Mouse (Mus musculus) stomach, embryonic 14.5 days (tissue): ENCODE results near the gene Pex19. TPM values are rescaled to one million over a fixed set of nuclear protein-coding genes. Genes with fewer than 3 reads are reported as not detected.

ENCODE experiments used
- ATAC-seq: fragments of 200-750 bp; cut with Nextera tagmentation; 2 replicates; pipeline ENCODE4 v1.8.0; 2017; ENCODE audit warnings: low read depth, moderate TSS enrichment; ENCODE audit not compliant: insufficient number of reproducible peaks, insufficient read depth, low FRiP score
- H3K27ac ChIP-seq: fragments of 300-500 bp; sonication (generic); 2 replicates; pipeline ENCODE4 v1.5.1; 2014; ENCODE audit warnings: mild to moderate bottlenecking, low read length, moderate library complexity, mixed read lengths
- H3K27me3 ChIP-seq: fragments of 300-500 bp; sonication (generic); 2 replicates; pipeline ENCODE4 v1.6.1; 2014; ENCODE audit warnings: low read length, control low read depth, mixed read lengths; ENCODE audit not compliant: control insufficient read depth, insufficient read depth
- H3K36me3 ChIP-seq: fragments of 300-500 bp; sonication (generic); 2 replicates; pipeline ENCODE4 v1.6.1; 2014; ENCODE audit warnings: mild to moderate bottlenecking, control low read depth, low read length, moderate library complexity, mixed read lengths; ENCODE audit not compliant: control insufficient read depth, insufficient read depth
- H3K4me1 ChIP-seq: fragments of 300-500 bp; sonication (generic); 2 replicates; pipeline ENCODE4 v1.6.1; 2014; ENCODE audit warnings: low read length, control low read depth, mixed read lengths; ENCODE audit not compliant: control insufficient read depth, insufficient read depth
- H3K4me2 ChIP-seq: fragments of 300-500 bp; sonication (generic); replicated peaks from 2 replicates; pipeline ENCODE4 v1.6.1; 2014; ENCODE audit warnings: low read depth, low read length, control low read depth
- H3K4me3 ChIP-seq: fragments of 300-500 bp; sonication (generic); 2 replicates; pipeline ENCODE4 v1.5.1; 2014; ENCODE audit warnings: low read depth, low read length, control low read depth
- H3K9ac ChIP-seq: fragments of 300-500 bp; sonication (generic); replicated peaks from 2 replicates; pipeline ENCODE4 v1.6.1; 2014; ENCODE audit warnings: low read depth, mild to moderate bottlenecking, control low read depth, low read length, moderate library complexity, mixed read lengths
- H3K9me3 ChIP-seq: fragments of 300-500 bp; sonication (generic); 2 replicates; pipeline ENCODE4 v1.6.1; 2016; ENCODE audit warnings: low read depth, low read length, control low read depth; ENCODE audit not compliant: control insufficient read depth
- WGBS: fragments of 180-500 bp; shearing (Covaris S2); extraction: QIAGEN DNeasy Blood & Tissue Kit; methylation state at CpG from one replicate; pipeline ENCODE4 v1.1.7; 2014; 5-methylcytosine and 5-hydroxymethylcytosine counted together
- polyA plus RNA-seq: library from polyadenylated mRNA; unstranded; fragments of >200 nt; fragmentation: Nextera tagmentation; extraction: Ambion mirVana; gene quantifications from 2 replicates; pipeline ENCODE4 v1.2.1, GENCODE M21; 2014

Pex19 gene
- polyA plus RNA-seq, 1 experiment from 2014 or later, result 125 TPM

DNA sequence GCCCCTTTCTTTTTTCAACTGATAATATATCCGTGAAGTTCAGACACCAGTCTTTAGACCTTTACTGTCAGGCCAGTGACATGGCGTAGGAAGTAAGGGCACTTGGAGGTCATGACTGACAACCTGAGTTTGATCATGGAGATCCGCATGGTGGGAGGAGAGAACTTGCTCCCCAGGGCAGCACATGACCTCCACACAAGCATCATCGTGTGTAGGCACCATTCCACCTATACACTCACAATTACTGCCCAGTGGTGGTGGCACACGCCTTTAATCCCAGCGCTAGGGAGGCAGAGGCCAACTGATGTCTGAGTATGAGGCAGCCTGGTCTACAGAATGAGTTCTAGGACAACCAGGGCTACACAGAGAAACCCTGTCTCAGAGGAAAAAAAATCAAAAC lies 2.0 kb upstream of the Pex19 start:
- H3K27ac ChIP-seq, result no peak overlapping the region
- no peaks in the 10 kb centered on the region for H3K9me3 ChIP-seq
- no peak for ATAC-seq
- H3K27me3 ChIP-seq, result no peaks in the 10 kb centered on the region
- no peak overlapping the region for H3K4me3 ChIP-seq
- no peak overlapping the region for H3K9ac ChIP-seq
- WGBS, result 79% methylated on average over 6 of the region's 6 CpGs
- H3K36me3 ChIP-seq, result peaks cover 45% of the 10 kb centered on the region
- no peak overlapping the region for H3K4me2 ChIP-seq
- peaks cover 5% of the 10 kb centered on the region for H3K4me1 ChIP-seq

DNA sequence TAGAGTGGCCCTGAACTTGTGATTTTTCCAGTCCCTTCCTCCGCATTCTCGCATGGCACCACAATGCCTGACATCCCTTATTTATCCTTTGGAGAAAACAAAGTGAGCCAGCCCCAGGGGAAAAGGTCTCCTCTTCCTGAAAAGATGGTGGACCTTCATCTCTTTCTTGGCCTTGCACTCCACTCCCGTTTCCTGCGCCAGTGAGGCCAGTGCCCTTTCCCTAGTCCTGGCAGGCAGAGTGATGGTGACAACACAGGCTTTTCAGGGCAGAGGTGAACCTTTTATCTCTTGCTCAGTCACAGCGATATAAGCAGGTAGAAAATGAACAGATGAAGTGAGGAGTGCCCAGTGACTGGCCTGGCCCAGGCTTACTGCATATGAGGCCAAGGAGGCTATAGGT lies 932 bp downstream of the Pex19 start:
- Histone ChIP-seq H3K4me2 (peak overlapping the region; percentile 76), H3K4me1 (peaks cover 5% of the 10 kb centered on the region), H3K27ac (no peak overlapping the region), H3K36me3 (peaks cover 29% of the 10 kb centered on the region), H3K9me3 (no peaks in the 10 kb centered on the region), H3K4me3 (peak overlapping the region; percentile 89), H3K27me3 (no peaks in the 10 kb centered on the region), H3K9ac (peak overlapping the region; percentile 67)
- 24% methylated on average over 5 of the region's 5 CpGs for WGBS
- ATAC-seq, result no peak

DNA sequence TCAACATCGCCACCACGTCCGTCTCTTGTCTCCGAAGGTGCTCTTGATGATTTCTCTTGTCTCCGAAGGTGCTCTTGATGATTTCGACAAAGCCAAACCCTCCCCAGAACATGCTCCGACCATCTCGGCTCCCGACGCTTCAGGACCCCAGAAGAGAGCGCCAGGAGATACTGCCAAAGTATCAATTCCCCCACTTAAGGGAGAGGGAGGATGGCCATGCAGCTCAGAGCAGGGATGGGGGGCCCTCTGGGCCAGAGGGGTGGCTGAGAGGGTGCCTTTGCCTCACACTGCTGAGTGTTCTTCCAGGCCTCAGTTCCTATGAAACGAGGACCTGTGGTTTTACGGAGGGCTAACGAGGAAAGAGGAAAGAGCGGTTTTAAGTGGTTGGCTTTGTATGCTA lies 2.0 kb downstream of the Pex19 start:
- Histone ChIP-seq H3K36me3 (peaks cover 30% of the 10 kb centered on the region), H3K27me3 (no peaks in the 10 kb centered on the region), H3K4me2 (no peak overlapping the region), H3K9me3 (no peaks in the 10 kb centered on the region), H3K4me1 (peaks cover 5% of the 10 kb centered on the region), H3K27ac (no peak overlapping the region), H3K9ac (no peak overlapping the region), H3K4me3 (no peak overlapping the region)
- no peak for ATAC-seq
- WGBS, result 93% methylated on average over 15 of the region's 15 CpGs

GRCm38 (mm10) chr1:172129108-172129507 lies 2.6 kb downstream of the Pex19 start:
- H3K36me3 ChIP-seq, result peaks cover 35% of the 10 kb centered on the region
- WGBS, result 60% methylated on average over 2 of the region's 2 CpGs

DNA sequence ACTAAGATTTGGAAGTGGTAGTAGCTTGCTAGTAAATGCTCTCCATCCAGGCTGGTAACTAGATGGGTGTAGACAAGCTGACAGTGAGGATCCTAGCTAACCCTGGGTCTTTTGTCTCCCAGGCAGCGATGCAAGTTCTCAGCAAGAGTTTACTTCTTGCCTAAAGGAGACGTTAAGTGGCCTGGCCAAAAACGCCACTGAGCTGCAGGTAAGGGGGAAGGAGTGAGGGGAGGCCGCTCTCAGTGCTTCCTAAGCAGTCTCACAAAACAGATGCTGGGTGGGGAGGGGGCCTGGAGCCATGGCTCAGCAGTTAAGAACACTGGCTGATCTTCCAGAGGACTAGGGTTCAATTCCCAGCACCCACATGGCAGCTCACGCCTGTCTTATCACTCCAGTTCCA lies 3.2 kb downstream of the Pex19 start:
- WGBS, result 93% methylated on average over 5 of the region's 5 CpGs
- Histone ChIP-seq H3K4me1 (peaks cover 5% of the 10 kb centered on the region), H3K9me3 (no peaks in the 10 kb centered on the region), H3K27me3 (no peaks in the 10 kb centered on the region), H3K36me3 (peaks cover 42% of the 10 kb centered on the region), H3K4me2 (no peak overlapping the region), H3K4me3 (no peak overlapping the region), H3K9ac (no peak overlapping the region), H3K27ac (no peak overlapping the region)
- no peak for ATAC-seq

More at GRCm38 (mm10) chr1:172129108-172129507, 2.6 kb downstream of the Pex19 start:
- H3K4me1 ChIP-seq, result peaks cover 5% of the 10 kb centered on the region
- H3K27me3 ChIP-seq, result no peaks in the 10 kb centered on the region
- H3K4me3 ChIP-seq, result no peak overlapping the region
- no peak overlapping the region for H3K4me2 ChIP-seq
- H3K27ac ChIP-seq, result no peak overlapping the region
- no peaks in the 10 kb centered on the region for H3K9me3 ChIP-seq
- no peak overlapping the region for H3K9ac ChIP-seq
- ATAC-seq, result no peak

GRCm38 (mm10) chr1:172132319-172132718 lies 5.8 kb downstream of the Pex19 start:
- ATAC-seq, result no peak; the same call in 1 of the 2 replicates

DNA sequence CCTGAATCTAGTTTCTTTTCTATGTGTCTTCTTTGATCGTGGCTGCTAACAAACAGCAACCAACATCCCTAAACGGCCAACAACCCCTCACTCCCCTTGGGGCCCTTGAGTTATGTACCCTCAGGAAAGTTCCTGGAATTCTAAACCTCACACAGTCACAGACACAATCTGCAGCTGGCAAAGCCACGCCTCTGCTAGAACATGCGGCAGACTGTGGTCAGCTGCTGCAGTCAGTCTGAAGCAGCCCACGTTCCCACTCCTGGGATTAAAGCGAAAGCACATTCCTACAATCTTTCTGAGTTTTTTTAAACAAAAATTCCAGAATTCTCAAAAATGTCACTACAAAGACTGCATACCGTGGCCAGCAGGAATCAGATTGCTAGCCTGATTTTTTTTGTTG lies 7.0 kb downstream of the Pex19 start:
- no peak overlapping the region for H3K9ac ChIP-seq
- no peaks in the 10 kb centered on the region for H3K9me3 ChIP-seq
- H3K27me3 ChIP-seq, result no peaks in the 10 kb centered on the region
- no peak overlapping the region for H3K4me3 ChIP-seq
- 74% methylated on average over 7 of the region's 7 CpGs for WGBS
- no peak overlapping the region; the same call in 1 of the 2 replicates for H3K27ac ChIP-seq
- no peak for ATAC-seq
- H3K4me2 ChIP-seq, result no peak overlapping the region
- peaks cover 51% of the 10 kb centered on the region for H3K36me3 ChIP-seq
- no peaks in the 10 kb centered on the region for H3K4me1 ChIP-seq

More at GRCm38 (mm10) chr1:172132319-172132718, 5.8 kb downstream of the Pex19 start:
- Histone ChIP-seq H3K4me3 (no peak overlapping the region), H3K4me2 (no peak overlapping the region), H3K9ac (no peak overlapping the region), H3K36me3 (peaks cover 52% of the 10 kb centered on the region), H3K9me3 (no peaks in the 10 kb centered on the region), H3K27me3 (no peaks in the 10 kb centered on the region), H3K27ac (no peak overlapping the region), H3K4me1 (peaks cover 5% of the 10 kb centered on the region)
- whole genome bisulfite sequencing, result 85% methylated on average over 7 of the region's 7 CpGs

DNA sequence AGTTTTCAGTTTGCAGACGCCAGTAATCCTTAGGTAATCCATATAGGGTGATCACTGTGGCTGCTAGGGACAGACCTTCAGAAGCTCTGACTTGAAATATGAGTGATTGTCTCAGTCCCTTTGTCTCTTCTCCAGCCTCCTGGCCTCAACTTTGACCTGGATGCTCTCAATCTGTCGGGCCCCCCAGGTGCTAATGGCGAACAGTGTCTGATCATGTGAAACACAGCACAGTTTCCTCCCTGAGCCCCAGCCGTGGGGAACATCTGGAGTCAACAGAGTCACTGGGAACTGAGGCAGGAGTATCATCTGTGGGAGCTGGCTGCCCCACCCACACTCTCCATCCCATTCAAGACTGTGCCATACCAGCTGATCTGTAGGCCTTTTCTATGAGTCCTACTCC lies 7.5 kb downstream of the Pex19 start:
- Histone ChIP-seq H3K4me3 (no peak overlapping the region), H3K9me3 (no peaks in the 10 kb centered on the region), H3K36me3 (peaks cover 46% of the 10 kb centered on the region), H3K27me3 (no peaks in the 10 kb centered on the region), H3K4me1 (no peaks in the 10 kb centered on the region), H3K9ac (no peak overlapping the region), H3K4me2 (no peak overlapping the region), H3K27ac (no peak overlapping the region)
- 79% methylated on average over 4 of the region's 4 CpGs for WGBS
- ATAC-seq, result no peak

DNA sequence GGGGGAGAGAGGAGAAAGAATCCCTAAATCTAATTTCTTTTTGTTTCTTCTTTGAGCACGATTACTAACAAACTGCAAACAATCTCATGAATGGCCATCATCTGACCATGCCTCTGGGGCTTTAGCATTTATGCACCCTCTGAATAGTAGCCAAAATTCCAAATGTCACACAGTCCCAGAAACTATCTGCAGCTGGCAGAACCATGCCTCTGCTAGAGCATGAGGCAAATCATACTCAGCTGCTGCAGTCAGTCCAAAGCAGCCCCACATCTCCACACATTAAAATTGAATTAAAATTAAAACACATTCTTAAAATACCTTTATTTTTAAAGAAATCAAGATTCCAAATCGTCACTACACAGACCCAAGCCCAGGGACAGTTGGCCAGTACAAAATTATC lies 13.6 kb downstream of the Pex19 start:
- no peaks in the 10 kb centered on the region for H3K27me3 ChIP-seq
- no peak for ATAC-seq
- H3K9me3 ChIP-seq, result no peaks in the 10 kb centered on the region
- H3K4me2 ChIP-seq, result no peak overlapping the region
- H3K9ac ChIP-seq, result no peak overlapping the region
- peaks cover 6% of the 10 kb centered on the region; the same call in 1 of the 2 replicates for H3K36me3 ChIP-seq
- no peak overlapping the region for H3K4me3 ChIP-seq
- 83% methylated on average over 2 of the region's 2 CpGs for WGBS
- no peak overlapping the region for H3K27ac ChIP-seq
- H3K4me1 ChIP-seq, result no peaks in the 10 kb centered on the region
